19 mouse cellular contexts compared by ENCODE assay signal in the genomic region with DNA sequence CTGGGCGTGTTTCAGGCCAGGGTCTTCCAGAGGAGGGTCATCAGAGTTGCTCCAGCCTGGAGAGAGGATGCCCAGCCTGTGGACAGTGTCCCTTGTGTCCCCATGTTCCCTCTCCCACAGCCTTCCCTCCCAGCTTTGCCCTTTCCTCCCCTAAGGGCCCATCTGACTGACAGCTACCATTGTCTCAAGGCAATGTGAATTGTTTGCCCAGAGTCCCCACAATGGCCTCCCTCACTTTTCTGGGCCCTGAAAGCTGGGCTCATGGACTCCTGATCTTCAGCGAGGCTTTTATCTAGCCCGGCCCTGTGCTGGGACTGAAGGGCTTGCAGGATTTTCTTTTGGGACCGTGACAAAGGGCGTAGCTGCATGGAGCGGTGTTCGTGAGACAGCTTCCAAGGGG. TPM values are rescaled to one million over a fixed set of nuclear protein-coding genes. Genes with fewer than 3 reads are reported as not detected.
A peak's percentile ranks its signal among the peaks of the same experiment; 100 is the strongest.
DNase-seq lines count a peak whose midpoint lies in the region; ATAC-seq lines count a peak whose summit lies in the region.
"Had no signal": no experiment of that assay in that cellular context is flagged by ENCODE, and none has a peak within 500 bp of the region (broad histone marks: within the 10 kb centered on the region; RNA-seq: fewer than 3 reads in every experiment).

No protein-coding gene starts in this region.

- ATAC-seq in midbrain, embryonic 16.5 days: no peak
- ATAC-seq in forebrain, embryonic 11.5 days (replicated peaks; ENCODE audit: low FRiP score): peak; percentile 63
- ATAC-seq in hindbrain, embryonic 13.5 days (ENCODE audit: low FRiP score): no peak
- ATAC-seq in midbrain, embryonic 15.5 days (replicated peaks): no peak

- H3K9me3 ChIP-seq in midbrain, embryonic 10.5 days (replicated peaks): no peaks in the 10 kb centered on the region
- no peaks in the 10 kb centered on the region for H3K9me3 ChIP-seq in midbrain, embryonic 16.5 days (replicated peaks; ENCODE audit: control insufficient read depth, low read length, poor library complexity, severe bottlenecking)
- no peaks in the 10 kb centered on the region for H3K9me3 ChIP-seq in forebrain, embryonic 11.5 days (ENCODE audit: control insufficient read depth, low read length)
- no peaks in the 10 kb centered on the region for H3K9me3 ChIP-seq in hindbrain, embryonic 13.5 days
- no peaks in the 10 kb centered on the region for H3K9me3 ChIP-seq in midbrain, embryonic 15.5 days
- H3K9me3 ChIP-seq: heart, embryonic 13.5 days; limb, embryonic 13.5 days; stomach, embryonic 15.5 days had no signal

- H3K9ac ChIP-seq in midbrain, embryonic 16.5 days (ENCODE audit: low read depth, low read length): no peak overlapping the region
- no peak overlapping the region; the same call in 1 of the 2 replicates for H3K9ac ChIP-seq in forebrain, embryonic 11.5 days (ENCODE audit: low read length)
- peak overlapping the region; percentile 6; the same call in 1 of the 2 replicates for H3K9ac ChIP-seq in hindbrain, embryonic 13.5 days
- no peak overlapping the region for H3K9ac ChIP-seq in midbrain, embryonic 15.5 days
- H3K9ac ChIP-seq: heart, embryonic 13.5 days; limb, embryonic 13.5 days; liver, embryonic 14.5 days; stomach, embryonic 15.5 days had no signal

- H3K4me1 ChIP-seq in midbrain, embryonic 10.5 days: peaks cover 92% of the 10 kb centered on the region
- peaks cover 13% of the 10 kb centered on the region; the same call in 1 of the 2 replicates for H3K4me1 ChIP-seq in midbrain, embryonic 16.5 days (ENCODE audit: control insufficient read depth, insufficient read depth, low read length)
- H3K4me1 ChIP-seq in forebrain, embryonic 11.5 days (replicated peaks; ENCODE audit: control insufficient read depth, insufficient read depth, low read length): peaks cover 25% of the 10 kb centered on the region
- peaks cover 63% of the 10 kb centered on the region for H3K4me1 ChIP-seq in hindbrain, embryonic 13.5 days (replicated peaks)
- peaks cover 53% of the 10 kb centered on the region for H3K4me1 ChIP-seq in midbrain, embryonic 15.5 days

- H3K27me3 ChIP-seq in midbrain, embryonic 10.5 days (ENCODE audit: low read depth, poor library complexity, severe bottlenecking): no peaks in the 10 kb centered on the region
- no peaks in the 10 kb centered on the region for H3K27me3 ChIP-seq in midbrain, embryonic 16.5 days (ENCODE audit: control insufficient read depth, insufficient read depth, low read depth, low read length)
- H3K27me3 ChIP-seq in forebrain, embryonic 11.5 days (ENCODE audit: control insufficient read depth, insufficient read depth, low read length): no peaks in the 10 kb centered on the region
- H3K27me3 ChIP-seq in hindbrain, embryonic 13.5 days: no peaks in the 10 kb centered on the region
- H3K27me3 ChIP-seq in midbrain, embryonic 15.5 days (replicated peaks): no peaks in the 10 kb centered on the region
- H3K27me3 ChIP-seq: heart, embryonic 13.5 days; limb, embryonic 13.5 days; stomach, embryonic 15.5 days had no signal

- H3K27ac ChIP-seq in midbrain, embryonic 10.5 days (replicated peaks): peak overlapping the region; percentile 83
- H3K27ac ChIP-seq in midbrain, embryonic 16.5 days (ENCODE audit: low read length): no peak overlapping the region
- peak overlapping the region; percentile 76 for H3K27ac ChIP-seq in forebrain, embryonic 11.5 days (ENCODE audit: low read depth, low read length)
- peak overlapping the region; percentile 25 for H3K27ac ChIP-seq in hindbrain, embryonic 13.5 days
- H3K27ac ChIP-seq in midbrain, embryonic 15.5 days: peak overlapping the region; percentile 23
- H3K27ac ChIP-seq: heart, embryonic 13.5 days; limb, embryonic 13.5 days; liver, embryonic 14.5 days; stomach, embryonic 15.5 days had no signal

- peak overlapping the region; percentile 33; the same call in 1 of the 2 replicates for H3K4me3 ChIP-seq in midbrain, embryonic 10.5 days
- H3K4me3 ChIP-seq in midbrain, embryonic 16.5 days (ENCODE audit: low read depth, low read length): no peak overlapping the region
- H3K4me3 ChIP-seq in forebrain, embryonic 11.5 days (ENCODE audit: low read depth, low read length): no peak overlapping the region
- no peak overlapping the region for H3K4me3 ChIP-seq in hindbrain, embryonic 13.5 days
- H3K4me3 ChIP-seq in midbrain, embryonic 15.5 days: no peak overlapping the region
- H3K4me3 ChIP-seq: heart, embryonic 13.5 days; limb, embryonic 13.5 days; stomach, embryonic 15.5 days had no signal

- H3K36me3 ChIP-seq in midbrain, embryonic 10.5 days: peaks cover 88% of the 10 kb centered on the region
- no peaks in the 10 kb centered on the region for H3K36me3 ChIP-seq in midbrain, embryonic 16.5 days (ENCODE audit: control insufficient read depth, insufficient read depth, low read length)
- H3K36me3 ChIP-seq in forebrain, embryonic 11.5 days (ENCODE audit: control insufficient read depth, insufficient read depth, low read length): no peaks in the 10 kb centered on the region; the same call in 1 of the 2 replicates
- H3K36me3 ChIP-seq in hindbrain, embryonic 13.5 days: peaks cover 17% of the 10 kb centered on the region
- H3K36me3 ChIP-seq in midbrain, embryonic 15.5 days (replicated peaks): no peaks in the 10 kb centered on the region
- H3K36me3 ChIP-seq: stomach, embryonic 15.5 days had no signal

- 13% methylated on average over 7 of the region's 7 CpGs for WGBS in midbrain, embryonic 10.5 days
- WGBS in midbrain, embryonic 16.5 days: 24% methylated on average over 7 of the region's 7 CpGs
- WGBS in forebrain, embryonic 11.5 days: 16% methylated on average over 7 of the region's 7 CpGs
- 26% methylated on average over 7 of the region's 7 CpGs for WGBS in hindbrain, embryonic 13.5 days
- 16% methylated on average over 7 of the region's 7 CpGs for WGBS in midbrain, embryonic 15.5 days

- intact Hi-C loops in heart, postnatal 36 days (cut with DNase I): no loop called here

- DNase-seq in midbrain, embryonic 10.5 days (ENCODE audit: low spot score): peak; percentile 82
- DNase-seq in forebrain, embryonic 11.5 days (ENCODE audit: low spot score): peak; percentile 68
- no peak for DNase-seq in yolk sac, embryonic 10.5 days (ENCODE audit: low spot score)
- DNase-seq in thymus, adult 18-20 months: no peak
- DNase-seq in heart, postnatal 36 days: no peak
- DNase-seq: adrenal gland, postnatal 25 days; cerebellum, adult 2 months; heart, postnatal 4 days; kidney, adult 18-20 months; kidney, postnatal 36 days; layer of hippocampus, adult 9-11 months; thymus, postnatal 14 days had no signal

- H3K4me2 ChIP-seq in midbrain, embryonic 16.5 days (ENCODE audit: low read length): no peak overlapping the region
- H3K4me2 ChIP-seq in forebrain, embryonic 11.5 days (ENCODE audit: low read depth, low read length, severe bottlenecking): no peak overlapping the region
- H3K4me2 ChIP-seq in hindbrain, embryonic 13.5 days: no peak overlapping the region
- no peak overlapping the region for H3K4me2 ChIP-seq in midbrain, embryonic 15.5 days
- H3K4me2 ChIP-seq: heart, embryonic 13.5 days; limb, embryonic 13.5 days; stomach, embryonic 15.5 days had no signal

RNA-seq across cellular contexts. Expression of gene Mn1, which starts 29.5 kb away (rescaled TPM):
- polyA plus RNA-seq in midbrain, embryonic 10.5 days (2016; fragmentation: Nextera tagmentation; extraction: Ambion mirVana): 53.0 and 63.2 TPM in 2 replicates
- 41.6 and 50.3 TPM in 2 replicates for polyA plus RNA-seq in midbrain, embryonic 16.5 days (2015; fragmentation: Nextera tagmentation; extraction: Ambion mirVana)
- polyA plus RNA-seq in forebrain, embryonic 11.5 days (2014; fragmentation: Nextera tagmentation; extraction: Ambion mirVana): 50.9 and 51.9 TPM in 2 replicates
- polyA plus RNA-seq in hindbrain, embryonic 13.5 days (2015; fragmentation: Nextera tagmentation; extraction: Ambion mirVana): 46.7 and 49.2 TPM in 2 replicates
- polyA plus RNA-seq in midbrain, embryonic 15.5 days (2015; fragmentation: Nextera tagmentation; extraction: Ambion mirVana): 60.1 and 64.8 TPM in 2 replicates
- 10 to 100 TPM; 15.2 to 20.2 TPM for total RNA-seq in heart, postnatal 36 days (2021)

Comparison
In these comparisons a context has a peak if more than half of its experiments do, and no peak if none do; other contexts are left out.
1. DNase-seq: peak in midbrain, embryonic 10.5 days (single experiment) and forebrain, embryonic 11.5 days (single experiment); none in yolk sac, embryonic 10.5 days (single experiment), thymus, adult 18-20 months (0 of 2) and heart, postnatal 36 days (0 of 2).